Mouse (Mus musculus) kidney, postnatal 0 days (tissue): ENCODE results near the gene Rgs8. TPM values are rescaled to one million over a fixed set of nuclear protein-coding genes. Genes with fewer than 3 reads are reported as not detected.

ENCODE experiments used
- ATAC-seq: fragments of 200-750 bp; cut with Nextera tagmentation; replicated peaks from 2 replicates; pipeline ENCODE4 v1.8.0; 2017; ENCODE audit warnings: low read depth, moderate number of reproducible peaks, moderate TSS enrichment, moderate library complexity; ENCODE audit not compliant: low FRiP score
- DNase-seq: peaks from one replicate; pipeline ENCODE4 v3.0.0-alpha.2; 2016; ENCODE audit warnings: low spot score
- H3K27ac ChIP-seq: fragments of 300-500 bp; sonication (generic); 2 replicates; pipeline ENCODE4 v1.5.1; 2014; ENCODE audit warnings: mild to moderate bottlenecking
- H3K27me3 ChIP-seq: fragments of 300-500 bp; sonication (generic); 2 replicates; pipeline ENCODE4 v1.6.1; 2014; ENCODE audit warnings: low read length, mixed read lengths; ENCODE audit not compliant: insufficient read depth
- H3K36me3 ChIP-seq: fragments of 300-500 bp; sonication (generic); 2 replicates; pipeline ENCODE4 v1.6.1; 2014; ENCODE audit warnings: low read length, mixed read lengths; ENCODE audit not compliant: insufficient read depth
- H3K4me1 ChIP-seq: fragments of 300-500 bp; sonication (generic); replicated peaks from 2 replicates; pipeline ENCODE4 v1.6.1; 2014; ENCODE audit warnings: antibody characterized with exemption, low read length, mixed read lengths; ENCODE audit not compliant: insufficient read depth
- H3K4me2 ChIP-seq: fragments of 300-500 bp; sonication (generic); 2 replicates; pipeline ENCODE4 v1.6.1; 2014; ENCODE audit warnings: mild to moderate bottlenecking, low read length, moderate library complexity, mixed read lengths
- H3K4me3 ChIP-seq: fragments of 300-500 bp; sonication (generic); replicated peaks from 2 replicates; pipeline ENCODE4 v1.5.1; 2014; ENCODE audit warnings: low read depth, low read length
- H3K9ac ChIP-seq: fragments of 300-500 bp; sonication (generic); 2 replicates; pipeline ENCODE4 v1.6.1; 2014; ENCODE audit warnings: low read depth, low read length
- H3K9me3 ChIP-seq: fragments of 300-500 bp; sonication (generic); replicated peaks from 2 replicates; pipeline ENCODE4 v1.6.1; 2016; ENCODE audit warnings: low read length, inconsistent platforms, mixed read lengths
- CTCF ChIP-seq: IDR thresholded peaks from 2 replicates; pipeline ENCODE4 v1.5.1; 2016; ENCODE audit warnings: antibody characterized with exemption, low read depth, mild to moderate bottlenecking, moderate library complexity
- WGBS: fragments of 180-500 bp; shearing (Covaris S2); extraction: QIAGEN DNeasy Blood & Tissue Kit; methylation state at CpG from one replicate; pipeline ENCODE4 v1.1.7; 2014; 5-methylcytosine and 5-hydroxymethylcytosine counted together
- polyA plus RNA-seq: library from polyadenylated mRNA; unstranded; fragments of >200 nt; fragmentation: Nextera tagmentation; extraction: Ambion mirVana; gene quantifications from 2 replicates; pipeline ENCODE4 v1.2.1, GENCODE M21; 2015

Rgs8 gene
- polyA plus RNA-seq, 1 experiment from 2014 or later, result 0.03 TPM

GRCm38 (mm10) chr1:153721565-153722310, 68.9 kb downstream of the Rgs8 start:
- Histone ChIP-seq H3K4me2 (no peak overlapping the region), H3K27ac (no peak overlapping the region), H3K9me3 (no peaks in the 10 kb centered on the region), H3K4me3 (no peak overlapping the region), H3K27me3 (no peaks in the 10 kb centered on the region), H3K4me1 (no peaks in the 10 kb centered on the region; the same call in 1 of the 2 replicates), H3K9ac (no peak overlapping the region), H3K36me3 (no peaks in the 10 kb centered on the region)
- DNase-seq (no peak), ATAC-seq (no peak)
- 66% methylated on average over 9 of the region's 9 CpGs for WGBS
- no peak for TF ChIP-seq CTCF

GRCm38 (mm10) chr1:153723426-153723825, 70.6 kb downstream of the Rgs8 start:
- no peak for TF ChIP-seq CTCF
- DNase-seq, result no peak
- Histone ChIP-seq H3K9ac (no peak overlapping the region), H3K4me3 (no peak overlapping the region), H3K9me3 (no peaks in the 10 kb centered on the region), H3K4me1 (no peaks in the 10 kb centered on the region; the same call in 1 of the 2 replicates), H3K4me2 (no peak overlapping the region), H3K36me3 (no peaks in the 10 kb centered on the region), H3K27ac (no peak overlapping the region), H3K27me3 (no peaks in the 10 kb centered on the region)
- ATAC-seq, result no peak
- 61% methylated on average over 9 of the region's 9 CpGs for WGBS

GRCm38 (mm10) chr1:153726636-153727035, 73.8 kb downstream of the Rgs8 start:
- TF ChIP-seq CTCF, result no peak
- Histone ChIP-seq H3K9ac (no peak overlapping the region), H3K27me3 (no peaks in the 10 kb centered on the region), H3K27ac (no peak overlapping the region), H3K4me2 (no peak overlapping the region), H3K4me3 (no peak overlapping the region), H3K4me1 (no peaks in the 10 kb centered on the region), H3K36me3 (no peaks in the 10 kb centered on the region), H3K9me3 (no peaks in the 10 kb centered on the region)
- no peak for ATAC-seq
- 80% methylated on average over 16 of the region's 16 CpGs for WGBS
- no peak for DNase-seq

- WGBS, result 44% methylated on average over 2 of the region's 2 CpGs
Measured at GRCm38 (mm10) chr1:153729806-153730205, 77.0 kb downstream of the Rgs8 start.

GRCm38 (mm10) chr1:153730671-153731070, 77.8 kb downstream of the Rgs8 start:
- no peak for ATAC-seq
- H3K27ac ChIP-seq, result no peak overlapping the region

More at GRCm38 (mm10) chr1:153729806-153730205, 77.0 kb downstream of the Rgs8 start:
- H3K4me2 ChIP-seq, result no peak overlapping the region
- H3K27me3 ChIP-seq, result no peaks in the 10 kb centered on the region
- H3K36me3 ChIP-seq, result no peaks in the 10 kb centered on the region
- H3K9me3 ChIP-seq, result no peaks in the 10 kb centered on the region
- TF ChIP-seq CTCF, result no peak
- no peak overlapping the region for H3K9ac ChIP-seq
- no peaks in the 10 kb centered on the region for H3K4me1 ChIP-seq
- no peak overlapping the region for H3K27ac ChIP-seq
- ATAC-seq, result no peak
- no peak overlapping the region for H3K4me3 ChIP-seq
- DNase-seq, result no peak

GRCm38 (mm10) chr1:153733181-153733580, 80.4 kb downstream of the Rgs8 start:
- Histone ChIP-seq H3K27ac (no peak overlapping the region), H3K9ac (no peak overlapping the region), H3K4me2 (no peak overlapping the region), H3K9me3 (no peaks in the 10 kb centered on the region), H3K27me3 (no peaks in the 10 kb centered on the region), H3K4me1 (no peaks in the 10 kb centered on the region), H3K4me3 (no peak overlapping the region), H3K36me3 (no peaks in the 10 kb centered on the region)
- DNase-seq, result no peak
- ATAC-seq, result no peak
- 54% methylated on average over 9 of the region's 9 CpGs for whole genome bisulfite sequencing
- TF ChIP-seq CTCF, result no peak

More at GRCm38 (mm10) chr1:153730671-153731070, 77.8 kb downstream of the Rgs8 start:
- 48% methylated on average over 3 of the region's 3 CpGs for WGBS
- DNase-seq, result no peak
- no peaks in the 10 kb centered on the region for H3K9me3 ChIP-seq
- no peaks in the 10 kb centered on the region for H3K36me3 ChIP-seq
- H3K27me3 ChIP-seq, result no peaks in the 10 kb centered on the region
- H3K4me1 ChIP-seq, result no peaks in the 10 kb centered on the region
- TF ChIP-seq CTCF, result no peak
- no peak overlapping the region for H3K4me2 ChIP-seq
- H3K9ac ChIP-seq, result no peak overlapping the region
- no peak overlapping the region for H3K4me3 ChIP-seq

GRCm38 (mm10) chr1:153734866-153735265, 82.0 kb downstream of the Rgs8 start:
- Histone ChIP-seq H3K27me3 (no peaks in the 10 kb centered on the region), H3K9ac (no peak overlapping the region), H3K4me3 (no peak overlapping the region), H3K27ac (no peak overlapping the region), H3K4me2 (no peak overlapping the region), H3K36me3 (no peaks in the 10 kb centered on the region), H3K4me1 (no peaks in the 10 kb centered on the region; the same call in 1 of the 2 replicates), H3K9me3 (no peaks in the 10 kb centered on the region)
- no peak for DNase-seq
- 83% methylated on average over 4 of the region's 4 CpGs for WGBS
- TF ChIP-seq CTCF, result no peak
- no peak for ATAC-seq
